Mouse (Mus musculus) brain, adult 10 weeks (tissue): Measurements from ENCODE around the gene Klhdc4. TPM values are rescaled to one million over a fixed set of nuclear protein-coding genes. Genes with fewer than 3 reads are reported as not detected.

Experiments
- polyA plus RNA-seq: library from polyadenylated mRNA; stranded (reverse); fragments of 350-450 nt; fragmentation: Illumina TruSeq; extraction: RNeasy Lipid Tissue Mini Kit (QIAGEN cat#74804); gene quantifications from one replicate; pipeline ENCODE4 v1.2.3, GENCODE M21; 2015; ENCODE audit warnings: low read depth, low replicate concordance

Gene Klhdc4
- 27.9 TPM for polyA plus RNA-seq

DNA sequence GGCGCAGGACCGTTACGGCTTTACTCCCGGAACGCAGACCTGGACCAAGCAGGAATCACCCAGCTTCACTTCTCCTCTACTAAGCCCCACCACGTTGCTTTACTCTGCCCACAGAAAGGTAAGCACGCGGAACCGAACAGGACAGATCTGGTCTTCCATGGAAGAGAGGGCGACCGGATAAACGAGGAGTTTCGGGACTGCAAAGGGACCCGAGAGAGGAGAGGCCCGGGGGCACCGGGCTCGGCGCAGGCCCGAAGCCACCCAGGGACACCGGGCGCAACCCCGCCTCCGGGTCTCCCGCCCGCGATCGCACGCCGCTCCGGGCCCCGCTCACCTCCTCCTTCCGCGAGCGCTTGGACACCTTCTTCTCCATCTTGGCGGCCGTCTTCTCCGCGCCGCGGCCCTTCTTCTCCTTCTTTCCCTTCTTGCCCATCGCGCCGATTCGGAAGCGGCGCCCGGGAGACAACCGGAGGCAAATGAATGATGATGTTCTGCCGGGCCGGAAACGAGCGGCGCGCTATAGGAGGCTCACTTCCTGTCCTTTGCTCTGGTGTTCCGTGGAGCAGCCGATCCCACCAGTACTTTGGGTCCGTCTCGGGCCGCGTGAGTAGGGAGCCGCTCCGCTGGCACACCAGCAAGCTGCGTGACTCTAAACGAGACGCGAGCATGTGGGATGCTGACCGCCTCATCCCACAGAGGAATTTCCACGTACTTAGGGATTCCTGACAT, at the start of gene Klhdc4:
TSS of gene Klhdc4 (minus strand) at position 522 of the 729 bp plus-strand sequence.

Other genes with a start within 250 kb of the Klhdc4 start
- 336 TPM for gene Map1lc3b, start 239.2 kb downstream of the Klhdc4 start, polyA plus RNA-seq
- 29.7 TPM for gene Zcchc14, start 176.7 kb downstream of the Klhdc4 start, polyA plus RNA-seq
- gene Jph3, start 99.9 kb downstream of the Klhdc4 start, polyA plus RNA-seq = 131 TPM
- 38.7 TPM for gene Slc7a5, start 78.1 kb upstream of the Klhdc4 start, polyA plus RNA-seq
- not detected for gene Car5a, start 115.3 kb upstream of the Klhdc4 start, polyA plus RNA-seq
- 25.9 TPM for gene Banp, start 120.2 kb upstream of the Klhdc4 start, polyA plus RNA-seq